In the genomic region with DNA sequence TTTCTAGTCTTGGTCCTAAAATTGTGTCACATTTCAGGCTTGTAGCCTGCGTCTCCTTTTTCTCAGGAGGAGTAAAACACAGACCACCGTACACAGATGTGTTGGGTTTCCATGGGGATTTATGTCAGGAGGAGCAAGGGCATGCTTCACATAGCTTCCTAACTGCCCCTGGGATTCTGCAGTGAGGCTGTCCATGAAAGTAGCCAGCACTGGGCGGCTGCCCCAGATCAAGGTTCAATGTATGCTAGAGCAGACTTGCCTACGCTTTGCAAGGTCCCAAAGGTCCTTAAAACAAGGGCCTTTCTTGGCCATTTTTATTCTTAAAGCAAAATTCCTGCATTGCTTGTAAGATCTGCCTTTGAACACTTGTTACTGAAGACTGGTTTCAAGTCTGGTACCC, we compare ENCODE assay signal across 21 mouse cellular contexts. TPM values are rescaled to one million over a fixed set of nuclear protein-coding genes. Genes with fewer than 3 reads are reported as not detected.
DNase-seq lines count a peak whose midpoint lies in the region; ATAC-seq and TF ChIP-seq lines count a peak whose summit lies in the region.
"Had no signal": no experiment of that assay in that cellular context is flagged by ENCODE, and none has a peak within 500 bp of the region (broad histone marks: within the 10 kb centered on the region; RNA-seq: fewer than 3 reads in every experiment).

No protein-coding gene starts in this region.

- 60% methylated on average over 4 of the region's 4 CpGs for WGBS in midbrain, embryonic 16.5 days
- WGBS in midbrain, embryonic 14.5 days, result 56% methylated on average over 4 of the region's 4 CpGs
- 22% methylated on average over 4 of the region's 4 CpGs for WGBS in kidney, embryonic 14.5 days
- 45% methylated on average over 4 of the region's 4 CpGs for WGBS in limb, embryonic 10.5 days
- WGBS in intestine, postnatal 0 days, result 79% methylated on average over 4 of the region's 4 CpGs
- 66% methylated on average over 4 of the region's 4 CpGs for WGBS in hindbrain, embryonic 11.5 days

- H3K27me3 ChIP-seq in midbrain, embryonic 16.5 days (ENCODE audit: control insufficient read depth, insufficient read depth, low read depth, low read length), result no peaks in the 10 kb centered on the region
- no peaks in the 10 kb centered on the region; the same call in 1 of the 2 replicates for H3K27me3 ChIP-seq in midbrain, embryonic 14.5 days (ENCODE audit: control insufficient read depth, insufficient read depth, low read length)
- H3K27me3 ChIP-seq in kidney, embryonic 14.5 days (ENCODE audit: control insufficient read depth, insufficient read depth, low read length), result no peaks in the 10 kb centered on the region
- H3K27me3 ChIP-seq in limb, embryonic 10.5 days (ENCODE audit: low read depth, poor library complexity, severe bottlenecking), result no peaks in the 10 kb centered on the region
- no peaks in the 10 kb centered on the region for H3K27me3 ChIP-seq in intestine, postnatal 0 days (replicated peaks; ENCODE audit: control insufficient read depth, insufficient read depth, low read length)
- no peaks in the 10 kb centered on the region for H3K27me3 ChIP-seq in hindbrain, embryonic 11.5 days (ENCODE audit: control insufficient read depth, insufficient read depth, low read length)
- H3K27me3 ChIP-seq: forebrain, embryonic 12.5 days; heart, embryonic 13.5 days; stomach, embryonic 15.5 days had no signal

- H3K36me3 ChIP-seq in midbrain, embryonic 16.5 days (ENCODE audit: control insufficient read depth, insufficient read depth, low read length), result no peaks in the 10 kb centered on the region
- H3K36me3 ChIP-seq in midbrain, embryonic 14.5 days (ENCODE audit: control insufficient read depth, insufficient read depth, low read length), result no peaks in the 10 kb centered on the region
- no peaks in the 10 kb centered on the region for H3K36me3 ChIP-seq in kidney, embryonic 14.5 days (ENCODE audit: control insufficient read depth, insufficient read depth, low read length)
- H3K36me3 ChIP-seq in limb, embryonic 10.5 days, result no peaks in the 10 kb centered on the region
- no peaks in the 10 kb centered on the region for H3K36me3 ChIP-seq in intestine, postnatal 0 days (ENCODE audit: control insufficient read depth, insufficient read depth)
- H3K36me3 ChIP-seq in hindbrain, embryonic 11.5 days (ENCODE audit: control insufficient read depth, insufficient read depth, low read length), result no peaks in the 10 kb centered on the region
- H3K36me3 ChIP-seq: forebrain, embryonic 12.5 days; heart, embryonic 13.5 days; midbrain, embryonic 13.5 days; stomach, embryonic 15.5 days had no signal

- no peak overlapping the region for H3K4me3 ChIP-seq in midbrain, embryonic 16.5 days (ENCODE audit: low read depth, low read length)
- H3K4me3 ChIP-seq in midbrain, embryonic 14.5 days (replicated peaks; ENCODE audit: low read depth, low read length), result no peak overlapping the region
- H3K4me3 ChIP-seq in kidney, embryonic 14.5 days (ENCODE audit: low read length), result no peak overlapping the region
- no peak overlapping the region for H3K4me3 ChIP-seq in limb, embryonic 10.5 days
- H3K4me3 ChIP-seq in intestine, postnatal 0 days (ENCODE audit: low read depth, low read length), result no peak overlapping the region
- no peak overlapping the region for H3K4me3 ChIP-seq in hindbrain, embryonic 11.5 days (ENCODE audit: low read depth, low read length)
- H3K4me3 ChIP-seq: forebrain, embryonic 12.5 days; heart, embryonic 13.5 days; midbrain, embryonic 13.5 days; myocyte; stomach, embryonic 15.5 days had no signal

- no peak for TF ChIP-seq CTCF in intestine, postnatal 0 days (IDR thresholded peaks at IDR 0.05; ENCODE audit: low read depth)

- peaks cover 16% of the 10 kb centered on the region; the same call in 1 of the 2 replicates for H3K4me1 ChIP-seq in midbrain, embryonic 16.5 days (ENCODE audit: control insufficient read depth, insufficient read depth, low read length)
- H3K4me1 ChIP-seq in midbrain, embryonic 14.5 days (ENCODE audit: control insufficient read depth, insufficient read depth, low read length), result peaks cover 16% of the 10 kb centered on the region; the same call in 1 of the 2 replicates
- no peaks in the 10 kb centered on the region; the same call in 1 of the 2 replicates for H3K4me1 ChIP-seq in kidney, embryonic 14.5 days (ENCODE audit: control insufficient read depth, insufficient read depth, low read length)
- H3K4me1 ChIP-seq in limb, embryonic 10.5 days, result peaks cover 27% of the 10 kb centered on the region
- no peaks in the 10 kb centered on the region for H3K4me1 ChIP-seq in intestine, postnatal 0 days (replicated peaks; ENCODE audit: control insufficient read depth, insufficient read depth, low read length)
- H3K4me1 ChIP-seq in hindbrain, embryonic 11.5 days (replicated peaks; ENCODE audit: control insufficient read depth, insufficient read depth, low read length), result no peaks in the 10 kb centered on the region
- H3K4me1 ChIP-seq: stomach, embryonic 15.5 days had no signal

- H3K9me3 ChIP-seq in midbrain, embryonic 16.5 days (replicated peaks; ENCODE audit: control insufficient read depth, low read length, poor library complexity, severe bottlenecking), result no peaks in the 10 kb centered on the region
- no peaks in the 10 kb centered on the region for H3K9me3 ChIP-seq in midbrain, embryonic 14.5 days (ENCODE audit: control insufficient read depth, low read length)
- no peaks in the 10 kb centered on the region for H3K9me3 ChIP-seq in kidney, embryonic 14.5 days (ENCODE audit: control insufficient read depth, low read length)
- no peaks in the 10 kb centered on the region for H3K9me3 ChIP-seq in limb, embryonic 10.5 days (replicated peaks)
- no peaks in the 10 kb centered on the region for H3K9me3 ChIP-seq in intestine, postnatal 0 days (ENCODE audit: control insufficient read depth)
- H3K9me3 ChIP-seq in hindbrain, embryonic 11.5 days (ENCODE audit: control insufficient read depth, low read length), result no peaks in the 10 kb centered on the region
- H3K9me3 ChIP-seq: forebrain, embryonic 12.5 days; heart, embryonic 13.5 days; midbrain, embryonic 13.5 days; stomach, embryonic 15.5 days had no signal

- 0 out of 2 replicates have a peak overlapping the region, but pooled peaks have one; percentile 1 for H3K27ac ChIP-seq in midbrain, embryonic 16.5 days (ENCODE audit: low read length)
- no peak overlapping the region for H3K27ac ChIP-seq in midbrain, embryonic 14.5 days (replicated peaks; ENCODE audit: low read depth, low read length)
- H3K27ac ChIP-seq in kidney, embryonic 14.5 days (ENCODE audit: low read depth, low read length), result no peak overlapping the region
- H3K27ac ChIP-seq in limb, embryonic 10.5 days, result peak overlapping the region; percentile 70
- no peak overlapping the region for H3K27ac ChIP-seq in intestine, postnatal 0 days (ENCODE audit: low read depth, low read length)
- H3K27ac ChIP-seq in hindbrain, embryonic 11.5 days (ENCODE audit: low read depth, low read length), result no peak overlapping the region
- H3K27ac ChIP-seq: forebrain, embryonic 12.5 days; heart, embryonic 13.5 days; hindbrain, postnatal 0 days; midbrain, embryonic 13.5 days; stomach, embryonic 15.5 days had no signal

- no peak for DNase-seq in midbrain, embryonic 14.5 days
- no peak for DNase-seq in limb, embryonic 10.5 days (ENCODE audit: low spot score)
- DNase-seq in right cerebral cortex, postnatal 25 days, result no peak
- DNase-seq in hindbrain, embryonic 11.5 days (ENCODE audit: low spot score), result no peak
- DNase-seq: cerebellum, adult 2 months; gastrocnemius, postnatal 10 days; heart, adult 18-20 months; heart, postnatal 36 days; liver, postnatal 0 days; lung, postnatal 10 days; thymus, adult 18-20 months; thymus, postnatal 4 days had no signal

- ATAC-seq in midbrain, embryonic 16.5 days, result no peak
- no peak for ATAC-seq in midbrain, embryonic 14.5 days (ENCODE audit: low FRiP score, low TSS enrichment)
- 0 out of 2 replicates have a peak, but pooled peaks have one; percentile 43 for ATAC-seq in kidney, embryonic 14.5 days (ENCODE audit: low FRiP score, low TSS enrichment)
- ATAC-seq in intestine, postnatal 0 days, result no peak
- no peak for ATAC-seq in hindbrain, embryonic 11.5 days (ENCODE audit: low FRiP score)
- ATAC-seq: hindbrain, postnatal 0 days; liver, postnatal 0 days; midbrain, embryonic 13.5 days had no signal

- no peak overlapping the region for H3K9ac ChIP-seq in midbrain, embryonic 16.5 days (ENCODE audit: low read depth, low read length)
- H3K9ac ChIP-seq in midbrain, embryonic 14.5 days (replicated peaks; ENCODE audit: low read length), result no peak overlapping the region
- no peak overlapping the region for H3K9ac ChIP-seq in kidney, embryonic 14.5 days (ENCODE audit: low read depth, low read length)
- H3K9ac ChIP-seq in intestine, postnatal 0 days (ENCODE audit: low read depth, low read length), result no peak overlapping the region
- no peak overlapping the region for H3K9ac ChIP-seq in hindbrain, embryonic 11.5 days (ENCODE audit: low read depth, low read length)
- H3K9ac ChIP-seq: forebrain, embryonic 12.5 days; heart, embryonic 13.5 days; liver, postnatal 0 days; midbrain, embryonic 13.5 days; stomach, embryonic 15.5 days had no signal

- H3K4me2 ChIP-seq in midbrain, embryonic 16.5 days (ENCODE audit: low read length), result no peak overlapping the region
- no peak overlapping the region for H3K4me2 ChIP-seq in midbrain, embryonic 14.5 days (ENCODE audit: low read length)
- H3K4me2 ChIP-seq in kidney, embryonic 14.5 days (replicated peaks; ENCODE audit: low read depth, low read length), result no peak overlapping the region
- no peak overlapping the region for H3K4me2 ChIP-seq in intestine, postnatal 0 days (replicated peaks; ENCODE audit: low read depth)
- no peak overlapping the region for H3K4me2 ChIP-seq in hindbrain, embryonic 11.5 days (replicated peaks; ENCODE audit: low read depth, low read length)
- H3K4me2 ChIP-seq: forebrain, embryonic 12.5 days; heart, embryonic 13.5 days; midbrain, embryonic 13.5 days; stomach, embryonic 15.5 days had no signal

RNA-seq across cellular contexts. Expression of gene Fzd1, which starts 47.4 kb away (rescaled TPM):
- 22.0 and 24.6 TPM in 2 replicates for polyA plus RNA-seq in midbrain, embryonic 16.5 days (2015; fragmentation: Nextera tagmentation; extraction: Ambion mirVana)
- polyA plus RNA-seq in midbrain, embryonic 14.5 days (2014; fragmentation: Nextera tagmentation; extraction: Ambion mirVana), result 38.6 and 44.3 TPM in 2 replicates
- polyA plus RNA-seq in kidney, embryonic 14.5 days (2014; fragmentation: Nextera tagmentation; extraction: Ambion mirVana), result 29.6 and 44.7 TPM in 2 replicates
- 20.9 and 25.7 TPM in 2 replicates for polyA plus RNA-seq in limb, embryonic 10.5 days (2016; fragmentation: Nextera tagmentation; extraction: Ambion mirVana)
- 9.0 and 9.4 TPM in 2 replicates for polyA plus RNA-seq in intestine, postnatal 0 days (2015; fragmentation: Nextera tagmentation; extraction: Ambion mirVana)
- 11.7 and 14.2 TPM in 2 replicates for polyA plus RNA-seq in hindbrain, embryonic 11.5 days (2014; fragmentation: Nextera tagmentation; extraction: Ambion mirVana)

Comparison
In these comparisons a context has a peak if more than half of its experiments do, and no peak if none do; other contexts are left out.
1. H3K27ac ChIP-seq: peak in midbrain, embryonic 16.5 days (single experiment) and limb, embryonic 10.5 days (single experiment); none in midbrain, embryonic 14.5 days (single experiment), kidney, embryonic 14.5 days (single experiment), intestine, postnatal 0 days (single experiment) and hindbrain, embryonic 11.5 days (single experiment).